Mouse (Mus musculus): ENCODE measurements at regions not wholly inside any gene's neighbourhood (a gene's known extent, or its start where the extent isn't known, plus 50 kb on each side); places are given as distances from the start of the nearest gene placed in this dataset.

DNA sequence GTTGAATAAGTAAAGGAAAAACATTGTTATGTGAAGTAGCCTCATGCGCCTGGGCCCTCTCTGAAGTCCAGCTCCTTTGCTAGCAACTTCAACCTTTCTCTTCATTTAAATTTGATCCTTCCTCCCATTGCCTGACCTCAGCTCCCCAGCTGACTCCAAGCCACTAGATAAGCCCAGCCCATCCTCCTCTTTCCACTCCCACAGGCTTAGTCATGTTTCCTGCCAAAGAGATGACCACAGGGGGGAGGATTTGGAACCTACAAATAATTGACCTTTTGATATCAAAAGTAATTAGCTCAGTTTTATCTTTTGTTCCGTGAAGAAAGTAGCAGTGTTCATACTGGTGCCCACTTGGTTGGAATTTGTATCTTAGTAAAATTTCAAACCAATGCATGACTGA lies 345.7 kb upstream of the Zmiz1 start:
- Histone ChIP-seq H3K4me1 (replicated peaks; ENCODE audit: control insufficient read depth, insufficient read depth, low read length) (peaks cover 14% of the 10 kb centered on the region), H3K4me2 (ENCODE audit: low read length) (no peak overlapping the region), H3K27me3 (replicated peaks; ENCODE audit: control insufficient read depth, insufficient read depth, low read length) (no peaks in the 10 kb centered on the region), H3K4me3 (ENCODE audit: low read depth, low read length) (no peak overlapping the region), H3K9me3 (ENCODE audit: control insufficient read depth, low read length) (no peaks in the 10 kb centered on the region), H3K36me3 (ENCODE audit: control insufficient read depth, insufficient read depth, low read length) (no peaks in the 10 kb centered on the region), H3K27ac (ENCODE audit: low read depth) (no peak overlapping the region), H3K9ac (ENCODE audit: low read length) (no peak overlapping the region)
- ATAC-seq (replicated peaks; ENCODE audit: low FRiP score, low TSS enrichment, low read depth) (no peak), DNase-seq (ENCODE audit: low spot score) (no peak)
- 74% methylated on average over 2 of the region's 2 CpGs for WGBS

GRCm38 (mm10) chr14:25116424-25116823 lies 342.6 kb upstream of the Zmiz1 start:
- 50% methylated on average over 4 of the region's 4 CpGs for WGBS
- Histone ChIP-seq H3K9ac (ENCODE audit: low read length) (no peak overlapping the region), H3K36me3 (ENCODE audit: control insufficient read depth, insufficient read depth, low read length) (no peaks in the 10 kb centered on the region), H3K4me2 (ENCODE audit: low read length) (no peak overlapping the region), H3K4me3 (ENCODE audit: low read depth, low read length) (no peak overlapping the region), H3K27ac (ENCODE audit: low read depth) (no peak overlapping the region), H3K27me3 (replicated peaks; ENCODE audit: control insufficient read depth, insufficient read depth, low read length) (no peaks in the 10 kb centered on the region), H3K4me1 (replicated peaks; ENCODE audit: control insufficient read depth, insufficient read depth, low read length) (no peaks in the 10 kb centered on the region), H3K9me3 (ENCODE audit: control insufficient read depth, low read length) (no peaks in the 10 kb centered on the region)
- DNase-seq (ENCODE audit: low spot score) (peak; percentile 77), ATAC-seq (replicated peaks; ENCODE audit: low FRiP score, low TSS enrichment, low read depth) (no peak)

- Histone ChIP-seq H3K36me3 (ENCODE audit: control insufficient read depth, insufficient read depth, low read length) (no peaks in the 10 kb centered on the region), H3K9me3 (ENCODE audit: control insufficient read depth, low read length) (no peaks in the 10 kb centered on the region), H3K4me2 (ENCODE audit: low read length) (no peak overlapping the region), H3K9ac (ENCODE audit: low read length) (no peak overlapping the region), H3K27me3 (replicated peaks; ENCODE audit: control insufficient read depth, insufficient read depth, low read length) (no peaks in the 10 kb centered on the region), H3K27ac (ENCODE audit: low read depth) (no peak overlapping the region), H3K4me3 (ENCODE audit: low read depth, low read length) (no peak overlapping the region), H3K4me1 (replicated peaks; ENCODE audit: control insufficient read depth, insufficient read depth, low read length) (peaks cover 4% of the 10 kb centered on the region; the same call in 1 of the 2 replicates)
- ATAC-seq (replicated peaks; ENCODE audit: low FRiP score, low TSS enrichment, low read depth) (no peak), DNase-seq (ENCODE audit: low spot score) (no peak)
- WGBS = 67% methylated on average over 4 of the region's 4 CpGs
Observed at GRCm38 (mm10) chr14:25119999-25120398, 339.0 kb upstream of the Zmiz1 start.

DNA sequence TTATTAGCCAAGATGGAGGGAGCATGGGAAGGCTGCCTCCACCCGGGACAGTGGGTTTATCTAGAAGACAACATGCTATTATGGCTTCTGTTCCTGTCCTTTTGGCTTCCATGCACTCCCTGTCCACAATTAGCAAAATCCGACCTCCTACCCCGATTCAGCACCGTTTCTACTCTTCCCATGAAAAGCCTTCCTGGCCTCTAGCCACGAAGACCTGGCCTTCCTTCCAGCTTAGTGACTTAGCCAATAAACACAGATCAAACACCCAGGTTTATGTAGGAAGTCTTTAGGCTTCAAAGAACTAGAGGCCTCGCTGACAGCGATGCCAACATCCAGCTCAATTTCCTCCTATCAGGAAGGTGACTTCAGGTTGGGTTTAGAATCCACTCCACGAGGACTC lies 338.5 kb upstream of the Zmiz1 start:
- DNase-seq (ENCODE audit: low spot score) (no peak), ATAC-seq (replicated peaks; ENCODE audit: low FRiP score, low TSS enrichment, low read depth) (no peak)

DNA sequence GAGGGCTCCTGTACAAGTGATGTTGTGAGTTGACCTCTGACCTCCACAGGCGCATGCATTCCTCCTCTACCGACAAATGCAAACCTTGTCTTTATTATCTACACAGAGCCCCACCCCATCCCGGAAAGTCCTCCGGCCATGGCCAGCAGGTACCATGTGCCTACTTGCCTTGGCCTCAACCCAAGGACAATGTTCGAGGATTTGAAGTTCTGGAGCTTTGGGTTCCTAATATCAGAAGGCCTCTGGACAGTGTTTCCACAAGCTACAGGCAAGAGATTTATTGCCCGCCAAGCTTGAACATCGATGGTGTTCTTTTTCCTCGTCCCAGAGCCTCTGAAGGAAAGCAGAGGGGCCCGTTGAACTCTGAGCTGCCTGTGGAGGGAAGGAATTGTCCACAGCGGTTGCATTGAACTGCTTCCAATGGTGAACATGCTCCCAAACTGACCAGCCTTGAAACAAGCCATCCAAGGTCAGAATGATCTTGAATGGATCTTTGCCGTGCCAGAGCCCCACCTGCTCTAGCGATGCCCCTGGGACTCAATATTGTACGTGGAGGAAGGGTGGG lies 335.9 kb upstream of the Zmiz1 start:
- H3K9me3 ChIP-seq (ENCODE audit: control insufficient read depth, low read length) = no peaks in the 10 kb centered on the region
- no peaks in the 10 kb centered on the region for H3K36me3 ChIP-seq (ENCODE audit: control insufficient read depth, insufficient read depth, low read length)
- no peak overlapping the region for H3K4me3 ChIP-seq (ENCODE audit: low read depth, low read length)
- no peak overlapping the region for H3K9ac ChIP-seq (ENCODE audit: low read length)
- ATAC-seq (replicated peaks; ENCODE audit: low FRiP score, low TSS enrichment, low read depth) (no peak), DNase-seq (ENCODE audit: low spot score) (no peak)
- H3K4me2 ChIP-seq (ENCODE audit: low read length) = no peak overlapping the region
- H3K27ac ChIP-seq (ENCODE audit: low read depth) = no peak overlapping the region
- 60% methylated on average over 13 of the region's 13 CpGs for WGBS
- no peaks in the 10 kb centered on the region for H3K27me3 ChIP-seq (replicated peaks; ENCODE audit: control insufficient read depth, insufficient read depth, low read length)
- peaks cover 4% of the 10 kb centered on the region; the same call in 1 of the 2 replicates for H3K4me1 ChIP-seq (replicated peaks; ENCODE audit: control insufficient read depth, insufficient read depth, low read length)

More for the DNA sequence above, 338.5 kb upstream of the Zmiz1 start:
- H3K36me3 ChIP-seq (ENCODE audit: control insufficient read depth, insufficient read depth, low read length) = no peaks in the 10 kb centered on the region
- peaks cover 4% of the 10 kb centered on the region; the same call in 1 of the 2 replicates for H3K4me1 ChIP-seq (replicated peaks; ENCODE audit: control insufficient read depth, insufficient read depth, low read length)
- no peak overlapping the region for H3K27ac ChIP-seq (ENCODE audit: low read depth)
- H3K4me3 ChIP-seq (ENCODE audit: low read depth, low read length) = no peak overlapping the region
- H3K9ac ChIP-seq (ENCODE audit: low read length) = no peak overlapping the region
- H3K9me3 ChIP-seq (ENCODE audit: control insufficient read depth, low read length) = no peaks in the 10 kb centered on the region
- no peak overlapping the region for H3K4me2 ChIP-seq (ENCODE audit: low read length)
- H3K27me3 ChIP-seq (replicated peaks; ENCODE audit: control insufficient read depth, insufficient read depth, low read length) = no peaks in the 10 kb centered on the region
- WGBS = 55% methylated on average over 8 of the region's 8 CpGs

DNA sequence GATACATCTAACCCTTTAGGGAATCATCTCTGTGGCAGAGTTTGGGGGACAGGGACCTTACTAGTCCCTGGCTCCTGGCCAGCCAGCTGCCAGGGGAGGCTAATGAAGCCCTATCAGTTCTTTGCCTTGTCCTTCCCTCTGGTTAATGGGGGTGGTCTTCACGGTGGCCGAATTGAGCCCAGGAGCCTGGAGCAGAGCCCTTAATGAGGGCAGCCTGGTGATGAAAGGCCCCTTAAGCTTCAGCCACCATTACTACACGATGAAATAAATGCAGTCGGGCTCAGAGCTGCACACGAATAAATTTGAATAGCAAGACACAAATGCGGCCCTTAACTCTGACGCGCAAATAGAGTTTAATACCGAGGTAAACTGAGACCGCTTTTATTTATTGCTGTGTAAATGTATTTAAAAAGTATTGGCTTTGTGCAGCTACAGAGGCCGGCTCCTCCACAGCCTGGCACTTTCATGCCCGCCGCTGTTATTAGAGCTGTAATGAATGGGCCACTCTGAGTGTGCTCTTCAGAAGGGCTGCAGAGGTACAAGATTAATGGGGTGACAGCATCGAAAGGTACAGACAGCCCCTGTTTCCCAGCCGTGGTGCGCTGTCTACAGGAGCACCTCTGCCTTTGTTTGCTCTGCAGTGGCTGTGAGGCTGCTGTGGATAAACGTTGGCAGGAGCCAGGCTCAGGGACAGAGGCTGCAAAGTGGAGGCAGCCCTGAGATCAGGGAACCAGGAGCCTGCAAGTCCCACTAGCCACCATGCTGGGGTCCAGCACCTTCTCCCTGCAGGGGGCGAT lies 335.2 kb upstream of the Zmiz1 start:
- H3K4me2 ChIP-seq (ENCODE audit: low read length) = no peak overlapping the region
- no peaks in the 10 kb centered on the region for H3K27me3 ChIP-seq (replicated peaks; ENCODE audit: control insufficient read depth, insufficient read depth, low read length)
- no peak for DNase-seq (ENCODE audit: low spot score)
- no peak for ATAC-seq (replicated peaks; ENCODE audit: low FRiP score, low TSS enrichment, low read depth)
- no peak overlapping the region for H3K27ac ChIP-seq (ENCODE audit: low read depth)
- no peaks in the 10 kb centered on the region for H3K36me3 ChIP-seq (ENCODE audit: control insufficient read depth, insufficient read depth, low read length)
- no peaks in the 10 kb centered on the region for H3K9me3 ChIP-seq (ENCODE audit: control insufficient read depth, low read length)
- WGBS = 42% methylated on average over 18 of the region's 18 CpGs
- peaks cover 4% of the 10 kb centered on the region; the same call in 1 of the 2 replicates for H3K4me1 ChIP-seq (replicated peaks; ENCODE audit: control insufficient read depth, insufficient read depth, low read length)
- no peak overlapping the region for H3K4me3 ChIP-seq (ENCODE audit: low read depth, low read length)
- H3K9ac ChIP-seq (ENCODE audit: low read length) = no peak overlapping the region

DNA sequence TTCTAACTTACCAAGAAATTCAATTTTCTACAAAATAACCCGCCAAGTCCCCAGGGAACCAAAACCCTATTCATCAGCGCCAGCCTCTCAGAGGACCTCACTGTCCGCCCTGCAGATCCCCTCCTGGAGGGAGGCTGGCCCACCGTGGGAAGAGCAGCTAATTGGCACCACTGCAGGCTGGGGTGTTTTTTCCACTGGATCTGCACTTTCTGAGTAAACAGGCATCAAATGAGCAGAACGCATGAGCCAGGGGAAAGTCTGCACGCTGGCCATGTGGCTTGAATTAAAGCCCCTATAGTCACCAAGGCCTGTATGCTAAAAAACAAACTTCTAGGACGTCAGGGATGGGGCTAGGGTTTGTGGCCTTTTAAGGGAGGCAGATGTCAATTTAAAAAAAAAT lies 332.4 kb upstream of the Zmiz1 start:
- WGBS = 59% methylated on average over 7 of the region's 7 CpGs
- no peak overlapping the region for H3K9ac ChIP-seq (ENCODE audit: low read length)
- H3K36me3 ChIP-seq (ENCODE audit: control insufficient read depth, insufficient read depth, low read length) = no peaks in the 10 kb centered on the region
- ATAC-seq (replicated peaks; ENCODE audit: low FRiP score, low TSS enrichment, low read depth) (no peak), DNase-seq (ENCODE audit: low spot score) (no peak)
- no peaks in the 10 kb centered on the region for H3K27me3 ChIP-seq (replicated peaks; ENCODE audit: control insufficient read depth, insufficient read depth, low read length)
- peaks cover 4% of the 10 kb centered on the region; the same call in 1 of the 2 replicates for H3K4me1 ChIP-seq (replicated peaks; ENCODE audit: control insufficient read depth, insufficient read depth, low read length)
- H3K9me3 ChIP-seq (ENCODE audit: control insufficient read depth, low read length) = no peaks in the 10 kb centered on the region
- no peak overlapping the region for H3K4me3 ChIP-seq (ENCODE audit: low read depth, low read length)
- H3K27ac ChIP-seq (ENCODE audit: low read depth) = no peak overlapping the region
- no peak overlapping the region for H3K4me2 ChIP-seq (ENCODE audit: low read length)

DNA sequence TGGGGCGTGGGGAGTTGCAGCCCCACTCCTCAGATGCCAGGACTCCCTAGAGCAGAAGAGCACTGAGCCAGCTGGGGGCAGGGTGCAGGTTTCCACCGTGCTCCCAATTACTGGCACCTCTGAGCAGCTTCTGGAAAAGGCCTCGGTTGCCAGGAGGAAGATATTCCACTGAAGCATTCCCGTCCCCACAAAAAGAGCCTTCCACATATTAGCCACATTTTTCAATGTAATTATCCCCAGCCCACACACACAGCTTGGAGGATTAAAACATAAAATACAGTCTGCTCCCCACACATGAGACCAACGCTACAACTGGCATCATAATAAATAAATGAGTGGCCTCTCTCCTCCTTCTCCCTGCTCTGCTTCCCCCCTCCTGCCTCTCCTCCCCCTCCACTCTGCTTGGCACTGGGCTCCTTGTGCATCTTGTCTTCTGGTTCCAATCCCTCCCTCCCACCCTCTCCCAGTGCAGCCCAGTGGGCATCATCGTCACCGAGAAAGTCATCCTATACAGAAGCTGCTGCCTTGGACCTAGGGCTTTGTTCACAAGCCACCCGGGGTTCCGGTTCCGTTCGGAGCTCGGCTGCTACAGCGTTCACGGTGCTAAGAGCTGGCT lies 331.3 kb upstream of the Zmiz1 start:
- Histone ChIP-seq H3K4me2 (ENCODE audit: low read length) (no peak overlapping the region), H3K9ac (ENCODE audit: low read length) (no peak overlapping the region), H3K4me3 (ENCODE audit: low read depth, low read length) (no peak overlapping the region), H3K27me3 (replicated peaks; ENCODE audit: control insufficient read depth, insufficient read depth, low read length) (no peaks in the 10 kb centered on the region), H3K27ac (ENCODE audit: low read depth) (no peak overlapping the region), H3K4me1 (replicated peaks; ENCODE audit: control insufficient read depth, insufficient read depth, low read length) (peaks cover 4% of the 10 kb centered on the region; the same call in 1 of the 2 replicates), H3K36me3 (ENCODE audit: control insufficient read depth, insufficient read depth, low read length) (no peaks in the 10 kb centered on the region), H3K9me3 (ENCODE audit: control insufficient read depth, low read length) (no peaks in the 10 kb centered on the region)
- DNase-seq (ENCODE audit: low spot score) = no peak
- 62% methylated on average over 14 of the region's 14 CpGs for WGBS
- no peak for ATAC-seq (replicated peaks; ENCODE audit: low FRiP score, low TSS enrichment, low read depth)

Measured in intestine, embryonic 14.5 days (tissue).